In the genomic region with DNA sequence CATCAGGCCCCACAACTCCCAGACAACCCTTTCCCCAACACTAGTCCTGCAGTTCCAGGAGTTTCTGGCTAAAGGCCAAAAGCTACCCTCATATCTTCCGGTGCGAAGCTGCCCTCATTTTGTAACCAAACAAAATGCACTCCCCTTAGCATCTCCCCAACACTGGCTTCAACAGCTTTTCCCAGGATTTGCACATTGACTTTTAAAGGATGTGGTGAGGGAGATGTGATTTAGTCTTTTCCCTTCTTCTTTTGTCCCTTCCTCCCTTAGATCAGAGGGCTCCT, we compare ENCODE assay signal across 8 mouse cellular contexts. TPM values are rescaled to one million over a fixed set of nuclear protein-coding genes. Genes with fewer than 3 reads are reported as not detected.
DNase-seq lines count a peak whose midpoint lies in the region; ATAC-seq lines count a peak whose summit lies in the region.
"Had no signal": no experiment of that assay in that cellular context is flagged by ENCODE, and none has a peak within 500 bp of the region (broad histone marks: within the 10 kb centered on the region; RNA-seq: fewer than 3 reads in every experiment).

No protein-coding gene starts in this region.

- peaks cover 24% of the 10 kb centered on the region for H3K4me1 ChIP-seq in neural tube, embryonic 11.5 days (ENCODE audit: control insufficient read depth, insufficient read depth, low read length)
- H3K4me1 ChIP-seq in hindbrain, embryonic 11.5 days (replicated peaks; ENCODE audit: control insufficient read depth, insufficient read depth, low read length): peaks cover 14% of the 10 kb centered on the region
- H3K4me1 ChIP-seq in midbrain, embryonic 11.5 days (ENCODE audit: control insufficient read depth, insufficient read depth, low read length): peaks cover 29% of the 10 kb centered on the region

- no peaks in the 10 kb centered on the region for H3K9me3 ChIP-seq in neural tube, embryonic 11.5 days (ENCODE audit: control insufficient read depth, low read length)
- no peaks in the 10 kb centered on the region for H3K9me3 ChIP-seq in hindbrain, embryonic 11.5 days (ENCODE audit: control insufficient read depth, low read length)
- no peaks in the 10 kb centered on the region for H3K9me3 ChIP-seq in midbrain, embryonic 11.5 days (ENCODE audit: control insufficient read depth, low read length)

- no peak for DNase-seq in neural tube, embryonic 11.5 days (ENCODE audit: low spot score)
- no peak for DNase-seq in neural tube, embryonic 10.5 days (ENCODE audit: extremely low spot score, low spot score)
- DNase-seq in hindbrain, embryonic 11.5 days (ENCODE audit: low spot score): no peak
- DNase-seq in midbrain, embryonic 11.5 days (ENCODE audit: low spot score, missing footprints): no peak
- no peak for DNase-seq in adrenal gland, postnatal 4 days (ENCODE audit: low spot score in 2 of 2)
- DNase-seq in adrenal gland, postnatal 25 days: no peak
- no peak for DNase-seq in frontal cortex, postnatal 25 days (ENCODE audit: low spot score in 2 of 2)
- DNase-seq: lung, postnatal 14 days had no signal

- H3K27me3 ChIP-seq in neural tube, embryonic 11.5 days (ENCODE audit: control insufficient read depth, insufficient read depth, low read length): no peaks in the 10 kb centered on the region
- H3K27me3 ChIP-seq in hindbrain, embryonic 11.5 days (ENCODE audit: control insufficient read depth, insufficient read depth, low read length): peaks cover 2% of the 10 kb centered on the region; the same call in 1 of the 2 replicates
- no peaks in the 10 kb centered on the region; the same call in 1 of the 2 replicates for H3K27me3 ChIP-seq in midbrain, embryonic 11.5 days (ENCODE audit: control insufficient read depth, insufficient read depth, low read length)

- H3K4me2 ChIP-seq in neural tube, embryonic 11.5 days (ENCODE audit: low read depth): peak overlapping the region; percentile 66
- peak overlapping the region; percentile 70 for H3K4me2 ChIP-seq in hindbrain, embryonic 11.5 days (replicated peaks; ENCODE audit: low read depth, low read length)
- H3K4me2 ChIP-seq in midbrain, embryonic 11.5 days: peak overlapping the region; percentile 76

- WGBS in neural tube, embryonic 11.5 days: 59% methylated on average over 2 of the region's 2 CpGs
- WGBS in hindbrain, embryonic 11.5 days: 48% methylated on average over 2 of the region's 2 CpGs
- WGBS in midbrain, embryonic 11.5 days: 55% methylated on average over 2 of the region's 2 CpGs

- no peak overlapping the region for H3K27ac ChIP-seq in neural tube, embryonic 11.5 days (ENCODE audit: low read depth, low read length)
- H3K27ac ChIP-seq in hindbrain, embryonic 11.5 days (ENCODE audit: low read depth, low read length): 0 out of 2 replicates have a peak overlapping the region, but pooled peaks have one; percentile 8
- H3K27ac ChIP-seq in midbrain, embryonic 11.5 days (ENCODE audit: low read depth, low read length): no peak overlapping the region

- H3K9ac ChIP-seq in neural tube, embryonic 11.5 days (ENCODE audit: low read length): peak overlapping the region; percentile 87
- peak overlapping the region; percentile 82 for H3K9ac ChIP-seq in hindbrain, embryonic 11.5 days (ENCODE audit: low read depth, low read length)
- H3K9ac ChIP-seq in midbrain, embryonic 11.5 days (ENCODE audit: low read length): peak overlapping the region; percentile 81

- no peak for ATAC-seq in neural tube, embryonic 11.5 days (ENCODE audit: insufficient read depth, low FRiP score, low TSS enrichment)
- ATAC-seq in hindbrain, embryonic 11.5 days (ENCODE audit: low FRiP score): no peak
- ATAC-seq in midbrain, embryonic 11.5 days (ENCODE audit: low FRiP score): no peak

- peak overlapping the region; percentile 86 for H3K4me3 ChIP-seq in neural tube, embryonic 11.5 days (ENCODE audit: low read depth, low read length)
- H3K4me3 ChIP-seq in hindbrain, embryonic 11.5 days (ENCODE audit: low read depth, low read length): peak overlapping the region; percentile 85
- H3K4me3 ChIP-seq in midbrain, embryonic 11.5 days (ENCODE audit: low read depth, low read length): peak overlapping the region; percentile 65

- peaks cover 4% of the 10 kb centered on the region; the same call in 1 of the 2 replicates for H3K36me3 ChIP-seq in neural tube, embryonic 11.5 days (ENCODE audit: control insufficient read depth, insufficient read depth, low read length)
- H3K36me3 ChIP-seq in hindbrain, embryonic 11.5 days (ENCODE audit: control insufficient read depth, insufficient read depth, low read length): no peaks in the 10 kb centered on the region
- H3K36me3 ChIP-seq in midbrain, embryonic 11.5 days (ENCODE audit: control insufficient read depth, insufficient read depth, low read length): no peaks in the 10 kb centered on the region

RNA-seq across cellular contexts. Expression of a gene that starts 2.0 kb away (rescaled TPM):
- 22.5 and 24.4 TPM in 2 replicates for polyA plus RNA-seq in neural tube, embryonic 11.5 days (2014; fragmentation: Nextera tagmentation; extraction: Ambion mirVana)
- polyA plus RNA-seq in hindbrain, embryonic 11.5 days (2014; fragmentation: Nextera tagmentation; extraction: Ambion mirVana): 22.6 and 27.0 TPM in 2 replicates
- 14.1 and 17.8 TPM in 2 replicates for polyA plus RNA-seq in midbrain, embryonic 11.5 days (2014; fragmentation: Nextera tagmentation; extraction: Ambion mirVana)
- 10 to 100 TPM; 15.3 to 15.4 TPM for total RNA-seq in adrenal gland, postnatal 4 days (2021)
- total RNA-seq in adrenal gland, postnatal 25 days (2021): 3.9 and 5.0 TPM in 2 replicates

RNA-seq across cellular contexts. Expression of a gene that starts 20.1 kb away (rescaled TPM):
- 1.4 and 1.5 TPM in 2 replicates for polyA plus RNA-seq in neural tube, embryonic 11.5 days (2014; fragmentation: Nextera tagmentation; extraction: Ambion mirVana)
- 1.7 and 2.1 TPM in 2 replicates for polyA plus RNA-seq in hindbrain, embryonic 11.5 days (2014; fragmentation: Nextera tagmentation; extraction: Ambion mirVana)
- polyA plus RNA-seq in midbrain, embryonic 11.5 days (2014; fragmentation: Nextera tagmentation; extraction: Ambion mirVana): 2.2 and 2.9 TPM in 2 replicates
- 1 to 10 TPM; 2.9 to 3.4 TPM for total RNA-seq in adrenal gland, postnatal 4 days (2021)
- 1.1 TPM in 1 of 2 replicates, not detected in the other for total RNA-seq in adrenal gland, postnatal 25 days (2021)

RNA-seq across cellular contexts. Expression of a gene that starts 28.4 kb away (rescaled TPM):
- polyA plus RNA-seq in neural tube, embryonic 11.5 days (2014; fragmentation: Nextera tagmentation; extraction: Ambion mirVana): 15.5 and 17.9 TPM in 2 replicates
- 12.5 and 19.3 TPM in 2 replicates for polyA plus RNA-seq in hindbrain, embryonic 11.5 days (2014; fragmentation: Nextera tagmentation; extraction: Ambion mirVana)
- polyA plus RNA-seq in midbrain, embryonic 11.5 days (2014; fragmentation: Nextera tagmentation; extraction: Ambion mirVana): 16.1 and 17.4 TPM in 2 replicates
- total RNA-seq in adrenal gland, postnatal 4 days (2021): 10 to 100 TPM; 10.7 to 11.5 TPM
- 13.8 and 14.8 TPM in 2 replicates for total RNA-seq in adrenal gland, postnatal 25 days (2021)

RNA-seq across cellular contexts. Expression of a gene that starts 28.5 kb away (rescaled TPM):
- polyA plus RNA-seq in neural tube, embryonic 11.5 days (2014; fragmentation: Nextera tagmentation; extraction: Ambion mirVana): 85.0 and 89.6 TPM in 2 replicates
- polyA plus RNA-seq in hindbrain, embryonic 11.5 days (2014; fragmentation: Nextera tagmentation; extraction: Ambion mirVana): 83.2 and 84.9 TPM in 2 replicates
- 84.9 and 86.3 TPM in 2 replicates for polyA plus RNA-seq in midbrain, embryonic 11.5 days (2014; fragmentation: Nextera tagmentation; extraction: Ambion mirVana)
- total RNA-seq in adrenal gland, postnatal 4 days (2021): 10 to 100 TPM; 53.4 to 53.9 TPM
- 35.1 and 40.6 TPM in 2 replicates for total RNA-seq in adrenal gland, postnatal 25 days (2021)

RNA-seq across cellular contexts. Expression of a gene that starts 38.0 kb away (rescaled TPM):
- polyA plus RNA-seq in neural tube, embryonic 11.5 days (2014; fragmentation: Nextera tagmentation; extraction: Ambion mirVana): 0.57 and 1.0 TPM in 2 replicates
- 0.68 and 1.1 TPM in 2 replicates for polyA plus RNA-seq in hindbrain, embryonic 11.5 days (2014; fragmentation: Nextera tagmentation; extraction: Ambion mirVana)
- 0.97 TPM in 1 of 2 replicates, not detected in the other for polyA plus RNA-seq in midbrain, embryonic 11.5 days (2014; fragmentation: Nextera tagmentation; extraction: Ambion mirVana)
- total RNA-seq in adrenal gland, postnatal 4 days (2021): 1 to 10 TPM; 3.7 to 7.8 TPM
- 1.0 and 1.1 TPM in 2 replicates for total RNA-seq in adrenal gland, postnatal 25 days (2021)
